Comparison of ENCODE assay signal across 8 mouse cellular contexts in the genomic region with DNA sequence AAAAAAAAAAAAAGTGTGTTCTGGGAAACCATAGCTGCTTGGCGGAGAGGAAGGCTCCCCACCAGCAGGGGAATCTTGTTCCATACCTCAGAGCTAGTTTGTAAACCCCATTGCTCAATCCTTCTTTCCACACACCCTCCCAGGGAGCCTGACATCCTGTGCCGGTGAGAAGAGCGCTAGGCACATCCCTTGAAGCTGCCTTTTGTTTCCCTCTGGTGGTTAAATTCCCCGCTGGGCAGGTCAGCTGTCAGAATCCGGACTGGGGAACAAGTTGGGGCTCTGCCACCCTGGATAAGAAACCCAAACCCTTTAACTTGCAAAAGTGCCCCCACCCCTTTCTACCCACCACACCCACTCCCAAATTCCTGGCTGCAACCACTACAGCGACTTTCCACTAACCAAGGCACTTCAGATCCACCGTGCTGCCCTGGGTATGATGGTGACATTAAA. TPM values are rescaled to one million over a fixed set of nuclear protein-coding genes. Genes with fewer than 3 reads are reported as not detected.
DNase-seq lines count a peak whose midpoint lies in the region; ATAC-seq and TF ChIP-seq lines count a peak whose summit lies in the region.

No protein-coding gene starts in this region.

- H3K9me3 ChIP-seq in kidney, postnatal 0 days (replicated peaks; ENCODE audit: low read length) = no peaks in the 10 kb centered on the region

- TF ChIP-seq CTCF in kidney, postnatal 0 days (IDR thresholded peaks at IDR 0.05; ENCODE audit: low read depth) = peak; percentile 59

- H3K9ac ChIP-seq in kidney, postnatal 0 days (ENCODE audit: low read depth, low read length) = no peak overlapping the region

- peaks cover 12% of the 10 kb centered on the region for H3K4me1 ChIP-seq in kidney, postnatal 0 days (replicated peaks; ENCODE audit: insufficient read depth, low read length)

- H3K27me3 ChIP-seq in kidney, postnatal 0 days (ENCODE audit: insufficient read depth, low read length) = no peaks in the 10 kb centered on the region

- no peaks in the 10 kb centered on the region for H3K36me3 ChIP-seq in kidney, postnatal 0 days (ENCODE audit: insufficient read depth, low read length)

- peak; percentile 7 to 31 for DNase-seq in adrenal gland, adult 18-20 months (ENCODE audit: low spot score in 2 of 2)
- no peak for DNase-seq in adrenal gland, postnatal 25 days
- DNase-seq in adrenal gland, postnatal 14 days = peak; percentile 48
- peak; percentile 66 to 69 for DNase-seq in heart, adult 18-20 months
- DNase-seq in kidney, postnatal 0 days (ENCODE audit: low spot score) = peak; percentile 63
- DNase-seq in lung, postnatal 4 days = peak; percentile 51 to 59
- DNase-seq in spleen, adult 12 weeks (ENCODE audit: low spot score) = no peak
- DNase-seq in spleen, adult 18-20 months = no peak

- ATAC-seq in kidney, postnatal 0 days (replicated peaks; ENCODE audit: low FRiP score, low read depth) = peak; percentile 16; the same call in 1 of the 2 replicates

- 9% methylated on average over 7 of the region's 7 CpGs for WGBS in kidney, postnatal 0 days

- no peak overlapping the region for H3K27ac ChIP-seq in kidney, postnatal 0 days

- H3K4me3 ChIP-seq in kidney, postnatal 0 days (replicated peaks; ENCODE audit: low read depth, low read length) = peak overlapping the region; percentile 13; the same call in 1 of the 2 replicates

- peak overlapping the region; percentile 60 for H3K4me2 ChIP-seq in kidney, postnatal 0 days (ENCODE audit: low read length)

RNA-seq across cellular contexts. Expression of gene Ifitm3, which starts 2.2 kb away (rescaled TPM):
- total RNA-seq in adrenal gland, adult 18-20 months (2021) = 100 to 1,000 TPM in 1 of 2 experiments, 10 to 100 TPM in 1; 94.2 to 155 TPM
- 103 and 109 TPM in 2 replicates for total RNA-seq in adrenal gland, postnatal 25 days (2021)
- 124 and 169 TPM in 2 replicates for total RNA-seq in adrenal gland, postnatal 14 days (2021)
- 100 to 1,000 TPM in 1 of 2 experiments, 10 to 100 TPM in 1; 94.8 to 129 TPM for total RNA-seq in heart, adult 18-20 months (2021)
- polyA plus RNA-seq in kidney, postnatal 0 days (2015; fragmentation: Nextera tagmentation; extraction: Ambion mirVana) = 515 and 606 TPM in 2 replicates

RNA-seq across cellular contexts. Expression of gene Ifitm6, which starts 9.4 kb away (rescaled TPM):
- under 1 TPM; 0.64 to 0.66 TPM for total RNA-seq in adrenal gland, adult 18-20 months (2021)
- total RNA-seq in adrenal gland, postnatal 25 days (2021) = not detected in 2 replicates
- total RNA-seq in adrenal gland, postnatal 14 days (2021) = 0.89 and 1.4 TPM in 2 replicates
- not detected for total RNA-seq in heart, adult 18-20 months (2021)
- 1.1 and 1.5 TPM in 2 replicates for polyA plus RNA-seq in kidney, postnatal 0 days (2015; fragmentation: Nextera tagmentation; extraction: Ambion mirVana)

RNA-seq across cellular contexts. Expression of gene Gm17387, which starts 20.6 kb away (rescaled TPM):
- not detected for total RNA-seq in adrenal gland, adult 18-20 months (2021)
- total RNA-seq in adrenal gland, postnatal 25 days (2021) = not detected in 2 replicates
- not detected in 2 replicates for total RNA-seq in adrenal gland, postnatal 14 days (2021)
- not detected for total RNA-seq in heart, adult 18-20 months (2021)
- not detected in 2 replicates for polyA plus RNA-seq in kidney, postnatal 0 days (2015; fragmentation: Nextera tagmentation; extraction: Ambion mirVana)

RNA-seq across cellular contexts. Expression of gene Ifitm1, which starts 41.3 kb away (rescaled TPM):
- 1 to 10 TPM; 6.9 to 9.8 TPM for total RNA-seq in adrenal gland, adult 18-20 months (2021)
- 3.6 and 3.9 TPM in 2 replicates for total RNA-seq in adrenal gland, postnatal 25 days (2021)
- 7.3 and 13.5 TPM in 2 replicates for total RNA-seq in adrenal gland, postnatal 14 days (2021)
- total RNA-seq in heart, adult 18-20 months (2021) = 1 to 10 TPM; 2.6 to 8.3 TPM
- polyA plus RNA-seq in kidney, postnatal 0 days (2015; fragmentation: Nextera tagmentation; extraction: Ambion mirVana) = 117 and 163 TPM in 2 replicates

RNA-seq across cellular contexts. Expression of gene Ifitm2, which starts 52.5 kb away (rescaled TPM):
- 100 to 1,000 TPM; 433 to 585 TPM for total RNA-seq in adrenal gland, adult 18-20 months (2021)
- total RNA-seq in adrenal gland, postnatal 25 days (2021) = 418 and 471 TPM in 2 replicates
- total RNA-seq in adrenal gland, postnatal 14 days (2021) = 458 and 515 TPM in 2 replicates
- 10 to 100 TPM; 98.8 to 99.4 TPM for total RNA-seq in heart, adult 18-20 months (2021)
- 1,203 and 1,251 TPM in 2 replicates for polyA plus RNA-seq in kidney, postnatal 0 days (2015; fragmentation: Nextera tagmentation; extraction: Ambion mirVana)

Comparison
In these comparisons a context has a peak if more than half of its experiments do, and no peak if none do; other contexts are left out.
1. DNase-seq: peak in adrenal gland, adult 18-20 months (2 of 2), adrenal gland, postnatal 14 days (single experiment), heart, adult 18-20 months (2 of 2), kidney, postnatal 0 days (single experiment) and lung, postnatal 4 days (2 of 2); none in adrenal gland, postnatal 25 days (single experiment), spleen, adult 12 weeks (single experiment) and spleen, adult 18-20 months (0 of 2).